Mouse (Mus musculus): ENCODE measurements at regions not wholly inside any gene's neighbourhood (a gene's known extent, or its start where the extent isn't known, plus 50 kb on each side); places are given as distances from the start of the nearest gene placed in this dataset.
"Not testable (repeated sequence)": the region's sequence is repeated elsewhere in the genome, so short reads cannot be mapped to it uniquely, and the experiment has no call there.

- WGBS, result 18% methylated on average over 5 of the region's 5 CpGs
Observed at GRCm38 (mm10) chr6:6303767-6304166, 86.8 kb upstream of the Slc25a13 start.

GRCm38 (mm10) chr6:6301001-6301510 lies 84.1 kb upstream of the Slc25a13 start:
- H3K9me3 ChIP-seq (replicated peaks), result no peaks in the 10 kb centered on the region
- no peak overlapping the region for H3K9ac ChIP-seq
- 0 out of 2 replicates have a peak, but pooled peaks cover 4% of the 10 kb centered on the region for H3K4me1 ChIP-seq
- no peaks in the 10 kb centered on the region for H3K36me3 ChIP-seq
- ATAC-seq (ENCODE audit: low FRiP score), result no peak
- no peaks in the 10 kb centered on the region for H3K27me3 ChIP-seq
- no peak overlapping the region for H3K4me3 ChIP-seq
- no peak overlapping the region for H3K4me2 ChIP-seq (replicated peaks)
- H3K27ac ChIP-seq, result no peak overlapping the region
- WGBS, result 85% methylated on average over 6 of the region's 6 CpGs

More at GRCm38 (mm10) chr6:6303767-6304166, 86.8 kb upstream of the Slc25a13 start:
- no peaks in the 10 kb centered on the region for H3K27me3 ChIP-seq
- H3K36me3 ChIP-seq, result no peaks in the 10 kb centered on the region
- 0 out of 2 replicates have a peak, but pooled peaks cover 4% of the 10 kb centered on the region for H3K4me1 ChIP-seq
- H3K27ac ChIP-seq, result no peak overlapping the region
- no peak overlapping the region for H3K9ac ChIP-seq
- no peak for ATAC-seq (ENCODE audit: low FRiP score)
- H3K9me3 ChIP-seq (replicated peaks), result no peaks in the 10 kb centered on the region
- no peak overlapping the region for H3K4me3 ChIP-seq
- no peak overlapping the region for H3K4me2 ChIP-seq (replicated peaks)

- H3K36me3 ChIP-seq, result no peaks in the 10 kb centered on the region
- 0 out of 2 replicates have a peak, but pooled peaks cover 4% of the 10 kb centered on the region for H3K4me1 ChIP-seq
- no peak overlapping the region for H3K4me3 ChIP-seq
- H3K9me3 ChIP-seq (replicated peaks), result no peaks in the 10 kb centered on the region
- no peak overlapping the region for H3K9ac ChIP-seq
- WGBS, result 62% methylated on average over 14 of the region's 14 CpGs
- ATAC-seq (ENCODE audit: low FRiP score), result no peak
- H3K27ac ChIP-seq, result no peak overlapping the region
- H3K27me3 ChIP-seq, result no peaks in the 10 kb centered on the region
- H3K4me2 ChIP-seq (replicated peaks), result no peak overlapping the region
Observed at GRCm38 (mm10) chr6:6298867-6299852, 82.2 kb upstream of the Slc25a13 start.

GRCm38 (mm10) chr6:6295551-6295950 lies 78.6 kb upstream of the Slc25a13 start:
- not testable (repeated sequence) for H3K36me3 ChIP-seq; H3K4me1 ChIP-seq; H3K9ac ChIP-seq; H3K4me3 ChIP-seq; H3K27ac ChIP-seq; H3K27me3 ChIP-seq; H3K4me2 ChIP-seq (replicated peaks); H3K9me3 ChIP-seq (replicated peaks); ATAC-seq (ENCODE audit: low FRiP score)
- 84% methylated on average over 2 of the region's 2 CpGs for WGBS

- no peaks in the 10 kb centered on the region for H3K9me3 ChIP-seq (replicated peaks)
- no peaks in the 10 kb centered on the region for H3K4me1 ChIP-seq
- no peaks in the 10 kb centered on the region for H3K36me3 ChIP-seq
- no peak for ATAC-seq (ENCODE audit: low FRiP score)
- H3K9ac ChIP-seq, result no peak overlapping the region
- H3K4me3 ChIP-seq, result no peak overlapping the region
- 60% methylated on average over 3 of the region's 3 CpGs for WGBS
- no peak overlapping the region for H3K4me2 ChIP-seq (replicated peaks)
- no peaks in the 10 kb centered on the region for H3K27me3 ChIP-seq
- no peak overlapping the region for H3K27ac ChIP-seq
Observed at GRCm38 (mm10) chr6:6291781-6292180, 74.8 kb upstream of the Slc25a13 start.

- 92% methylated on average over 7 of the region's 7 CpGs for WGBS
- peak; percentile 46; the same call in 1 of the 2 replicates for ATAC-seq (ENCODE audit: low FRiP score)
- no peak overlapping the region for H3K4me2 ChIP-seq (replicated peaks)
Observed at GRCm38 (mm10) chr6:6290427-6290826, 73.5 kb upstream of the Slc25a13 start.

GRCm38 (mm10) chr6:6289806-6290205 lies 72.8 kb upstream of the Slc25a13 start:
- H3K4me3 ChIP-seq, result no peak overlapping the region
- H3K9ac ChIP-seq, result no peak overlapping the region
- H3K27ac ChIP-seq, result no peak overlapping the region
- H3K27me3 ChIP-seq, result no peaks in the 10 kb centered on the region
- WGBS, result 27% methylated on average over 6 of the region's 6 CpGs
- no peak overlapping the region for H3K4me2 ChIP-seq (replicated peaks)
- ATAC-seq (ENCODE audit: low FRiP score), result peak; percentile 71
- H3K4me1 ChIP-seq, result no peaks in the 10 kb centered on the region
- H3K36me3 ChIP-seq, result no peaks in the 10 kb centered on the region
- no peaks in the 10 kb centered on the region for H3K9me3 ChIP-seq (replicated peaks)

More at GRCm38 (mm10) chr6:6290427-6290826, 73.5 kb upstream of the Slc25a13 start:
- Histone ChIP-seq H3K9ac (no peak overlapping the region), H3K4me3 (no peak overlapping the region), H3K4me1 (no peaks in the 10 kb centered on the region), H3K27ac (no peak overlapping the region), H3K36me3 (no peaks in the 10 kb centered on the region), H3K27me3 (no peaks in the 10 kb centered on the region), H3K9me3 (replicated peaks) (no peaks in the 10 kb centered on the region)

GRCm38 (mm10) chr6:6280812-6281568 lies 64.0 kb upstream of the Slc25a13 start:
- ATAC-seq (ENCODE audit: low FRiP score), result no peak
- Histone ChIP-seq H3K27ac (no peak overlapping the region), H3K9me3 (replicated peaks) (no peaks in the 10 kb centered on the region; the same call in 1 of the 2 replicates), H3K36me3 (no peaks in the 10 kb centered on the region), H3K4me2 (replicated peaks) (no peak overlapping the region), H3K9ac (no peak overlapping the region), H3K27me3 (no peaks in the 10 kb centered on the region), H3K4me3 (no peak overlapping the region), H3K4me1 (no peaks in the 10 kb centered on the region)
- 85% methylated on average over 17 of the region's 17 CpGs for WGBS

- no peaks in the 10 kb centered on the region; the same call in 1 of the 2 replicates for H3K9me3 ChIP-seq (replicated peaks)
- no peaks in the 10 kb centered on the region for H3K36me3 ChIP-seq
- no peaks in the 10 kb centered on the region for H3K27me3 ChIP-seq
- WGBS, result 80% methylated on average over 6 of the region's 6 CpGs
- H3K27ac ChIP-seq, result no peak overlapping the region
- no peak overlapping the region for H3K9ac ChIP-seq
- no peaks in the 10 kb centered on the region for H3K4me1 ChIP-seq
- no peak overlapping the region for H3K4me2 ChIP-seq (replicated peaks)
- H3K4me3 ChIP-seq, result no peak overlapping the region
- no peak for ATAC-seq (ENCODE audit: low FRiP score)
Observed at GRCm38 (mm10) chr6:6279646-6280045, 62.7 kb upstream of the Slc25a13 start.

- 53% methylated on average over 2 of the region's 2 CpGs for WGBS
Observed at GRCm38 (mm10) chr6:6270545-6270944, 53.6 kb upstream of the Slc25a13 start.

More at GRCm38 (mm10) chr6:6270545-6270944, 53.6 kb upstream of the Slc25a13 start:
- Histone ChIP-seq H3K27me3 (no peaks in the 10 kb centered on the region), H3K9me3 (replicated peaks) (no peaks in the 10 kb centered on the region), H3K4me1 (no peaks in the 10 kb centered on the region), H3K9ac (no peak overlapping the region), H3K4me2 (replicated peaks) (no peak overlapping the region), H3K27ac (no peak overlapping the region), H3K36me3 (no peaks in the 10 kb centered on the region), H3K4me3 (no peak overlapping the region)
- ATAC-seq (ENCODE audit: low FRiP score), result no peak
